Mouse (Mus musculus) stomach, postnatal 0 days (tissue): Measurements from ENCODE around the gene Crb2. TPM values are rescaled to one million over a fixed set of nuclear protein-coding genes. Genes with fewer than 3 reads are reported as not detected.

Experiments used
- ATAC-seq: fragments of 200-750 bp; cut with Nextera tagmentation; 2 replicates; pipeline ENCODE4 v1.8.0; 2017; ENCODE audit not compliant: low FRiP score, low TSS enrichment
- DNase-seq: peaks from one replicate; pipeline ENCODE4 v3.0.0-alpha.2; 2016; ENCODE audit warnings: low spot score
- H3K27ac ChIP-seq: fragments of 300-500 bp; sonication (generic); replicated peaks from 2 replicates; pipeline ENCODE4 v1.5.1; 2014; ENCODE audit warnings: mild to moderate bottlenecking, control low read depth
- H3K27me3 ChIP-seq: fragments of 300-500 bp; sonication (generic); 2 replicates; pipeline ENCODE4 v1.6.1; 2014; ENCODE audit warnings: low read length; ENCODE audit not compliant: control insufficient read depth, insufficient read depth
- H3K36me3 ChIP-seq: fragments of 300-500 bp; sonication (generic); 2 replicates; pipeline ENCODE4 v1.6.1; 2014; ENCODE audit warnings: low read length, mixed read lengths; ENCODE audit not compliant: control insufficient read depth, insufficient read depth
- H3K4me1 ChIP-seq: fragments of 300-500 bp; sonication (generic); replicated peaks from 2 replicates; pipeline ENCODE4 v1.6.1; 2014; ENCODE audit warnings: antibody characterized with exemption; ENCODE audit not compliant: control insufficient read depth, insufficient read depth
- H3K4me2 ChIP-seq: fragments of 300-500 bp; sonication (generic); replicated peaks from 2 replicates; pipeline ENCODE4 v1.6.1; 2014; ENCODE audit warnings: low read depth, mild to moderate bottlenecking, control low read depth, moderate library complexity
- H3K4me3 ChIP-seq: fragments of 300-500 bp; sonication (generic); 2 replicates; pipeline ENCODE4 v1.5.1; 2014; ENCODE audit warnings: low read depth, low read length, control low read depth
- H3K9ac ChIP-seq: fragments of 300-500 bp; sonication (generic); 2 replicates; pipeline ENCODE4 v1.6.1; 2014; ENCODE audit warnings: mild to moderate bottlenecking, low read length, control low read depth, mixed read lengths
- H3K9me3 ChIP-seq: fragments of 300-500 bp; sonication (generic); 2 replicates; pipeline ENCODE4 v1.6.1; 2016; ENCODE audit warnings: low read length; ENCODE audit not compliant: control insufficient read depth
- CTCF ChIP-seq: IDR thresholded peaks from 2 replicates; pipeline ENCODE4 v1.5.1; 2016; ENCODE audit warnings: antibody characterized with exemption, low read depth, mild to moderate bottlenecking, moderate library complexity
- EP300 ChIP-seq: optimal IDR thresholded peaks from 2 replicates; pipeline ENCODE3; 2016; ENCODE audit warnings: antibody characterized with exemption
- WGBS: fragments of 180-500 bp; shearing (Covaris S2); extraction: QIAGEN DNeasy Blood & Tissue Kit; methylation state at CpG from one replicate; pipeline ENCODE4 v1.1.7; 2014; 5-methylcytosine and 5-hydroxymethylcytosine counted together
- polyA plus RNA-seq: library from polyadenylated mRNA; unstranded; fragments of >200 nt; fragmentation: Nextera tagmentation; extraction: Ambion mirVana; gene quantifications from 2 replicates; pipeline ENCODE4 v1.2.1, GENCODE M21; 2015

The Crb2 gene
- polyA plus RNA-seq, 1 experiment from 2014 or later = 0.74 TPM

DNA sequence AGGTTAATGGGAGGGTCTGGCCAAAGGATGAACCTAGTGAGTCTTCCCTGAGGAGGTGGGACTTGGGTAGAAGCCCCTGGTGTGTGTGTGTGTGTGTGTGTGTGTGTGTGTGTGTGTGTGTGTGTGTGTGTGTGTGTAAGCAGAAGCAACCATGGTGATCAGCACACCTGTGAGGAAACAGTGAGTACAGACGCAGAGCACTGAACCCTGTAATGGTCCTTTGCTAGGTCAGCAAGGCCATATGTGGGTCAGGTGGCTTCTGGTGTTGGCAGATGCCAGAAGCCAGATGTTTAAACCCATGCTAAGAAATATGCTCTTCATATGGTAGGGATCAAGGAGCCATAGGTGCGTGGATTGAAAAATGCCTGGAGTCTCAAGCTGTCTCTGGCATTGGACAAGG, 11.5 kb upstream of the Crb2 start:
- DNase-seq (no peak), ATAC-seq (no peak)
- no peak overlapping the region for H3K4me2 ChIP-seq
- H3K27ac ChIP-seq = no peak overlapping the region
- no peak overlapping the region for H3K4me3 ChIP-seq
- TF ChIP-seq CTCF (no peak), EP300 (no peak)
- WGBS = 89% methylated on average over 2 of the region's 2 CpGs
- no peaks in the 10 kb centered on the region for H3K36me3 ChIP-seq
- H3K9ac ChIP-seq = no peak overlapping the region
- no peaks in the 10 kb centered on the region for H3K9me3 ChIP-seq
- H3K4me1 ChIP-seq = no peaks in the 10 kb centered on the region; the same call in 1 of the 2 replicates
- H3K27me3 ChIP-seq = no peaks in the 10 kb centered on the region

- no peak overlapping the region for H3K4me2 ChIP-seq
- no peaks in the 10 kb centered on the region for H3K36me3 ChIP-seq
- ATAC-seq (no peak), DNase-seq (no peak)
- TF ChIP-seq CTCF = no peak
- TF ChIP-seq EP300 = no peak
- H3K27ac ChIP-seq = no peak overlapping the region
- WGBS = 41% methylated on average over 21 of the region's 21 CpGs
- no peaks in the 10 kb centered on the region; the same call in 1 of the 2 replicates for H3K4me1 ChIP-seq
- no peaks in the 10 kb centered on the region for H3K9me3 ChIP-seq
- no peak overlapping the region for H3K4me3 ChIP-seq
- no peaks in the 10 kb centered on the region for H3K27me3 ChIP-seq
- H3K9ac ChIP-seq = no peak overlapping the region
Observed at GRCm38 (mm10) chr2:37765082-37765483, 11.0 kb upstream of the Crb2 start.

DNA sequence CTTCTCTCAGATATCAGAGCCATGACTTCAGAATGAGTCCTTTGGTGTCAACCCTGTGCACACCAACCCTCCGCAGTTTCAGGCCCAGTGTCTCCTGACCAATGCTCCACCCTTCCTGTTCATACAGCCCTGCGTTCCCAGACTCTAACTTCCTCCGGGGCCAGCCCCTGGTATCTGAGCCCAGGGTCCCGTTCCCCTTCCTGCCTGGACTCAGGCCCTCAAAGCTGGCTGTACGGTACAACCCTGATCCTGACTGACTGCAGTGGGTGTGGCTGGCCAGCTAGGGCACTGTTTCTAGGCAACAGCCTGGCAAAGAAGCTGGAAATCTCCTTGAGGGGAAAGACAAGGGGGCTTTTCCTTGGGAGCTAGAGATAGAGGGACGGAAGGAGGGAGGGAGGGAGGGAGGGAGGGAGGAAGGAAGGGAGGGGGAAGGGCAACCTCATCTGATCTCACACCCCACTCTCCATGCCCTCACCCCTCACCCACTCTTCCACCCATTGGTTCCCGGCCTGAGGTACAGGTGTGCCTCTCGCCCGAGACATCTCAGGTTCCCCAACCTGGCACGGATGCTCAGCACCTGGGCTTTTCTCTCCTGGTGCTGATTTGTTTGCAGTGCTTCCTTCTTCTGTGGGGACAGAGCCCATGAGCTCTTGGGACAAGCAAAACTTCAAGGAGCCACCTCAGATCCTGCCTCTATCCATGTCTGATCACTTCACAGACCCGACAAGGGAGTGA, 9.9 kb upstream of the Crb2 start:
- Histone ChIP-seq H3K4me1 (no peaks in the 10 kb centered on the region; the same call in 1 of the 2 replicates), H3K9ac (no peak overlapping the region), H3K27me3 (no peaks in the 10 kb centered on the region), H3K27ac (no peak overlapping the region), H3K4me2 (no peak overlapping the region), H3K4me3 (no peak overlapping the region), H3K36me3 (no peaks in the 10 kb centered on the region), H3K9me3 (no peaks in the 10 kb centered on the region)
- WGBS = 53% methylated on average over 10 of the region's 11 CpGs
- no peak for DNase-seq
- ATAC-seq = peak; percentile 19; the same call in 1 of the 2 replicates
- no peak for TF ChIP-seq EP300
- TF ChIP-seq CTCF = no peak

GRCm38 (mm10) chr2:37767080-37767547, 8.9 kb upstream of the Crb2 start:
- ATAC-seq = no peak
- Histone ChIP-seq H3K27ac (no peak overlapping the region), H3K27me3 (no peaks in the 10 kb centered on the region), H3K4me1 (no peaks in the 10 kb centered on the region; the same call in 1 of the 2 replicates), H3K9me3 (no peaks in the 10 kb centered on the region), H3K4me2 (no peak overlapping the region), H3K9ac (no peak overlapping the region), H3K4me3 (no peak overlapping the region), H3K36me3 (no peaks in the 10 kb centered on the region)
- WGBS = 11% methylated on average over 9 of the region's 9 CpGs
- TF ChIP-seq EP300 (no peak), CTCF (no peak)
- DNase-seq = no peak

- Histone ChIP-seq H3K4me3 (no peak overlapping the region), H3K27ac (no peak overlapping the region), H3K9me3 (no peaks in the 10 kb centered on the region), H3K4me1 (no peaks in the 10 kb centered on the region; the same call in 1 of the 2 replicates), H3K27me3 (no peaks in the 10 kb centered on the region), H3K36me3 (no peaks in the 10 kb centered on the region), H3K4me2 (no peak overlapping the region), H3K9ac (no peak overlapping the region)
- ATAC-seq (no peak), DNase-seq (no peak)
- TF ChIP-seq EP300 = no peak
- TF ChIP-seq CTCF = no peak
- 75% methylated on average over 3 of the region's 3 CpGs for WGBS
Observed at GRCm38 (mm10) chr2:37767739-37768138, 8.3 kb upstream of the Crb2 start.

GRCm38 (mm10) chr2:37768903-37769302, 7.1 kb upstream of the Crb2 start:
- Histone ChIP-seq H3K27ac (peak overlapping the region; percentile 63), H3K27me3 (no peaks in the 10 kb centered on the region), H3K9ac (no peak overlapping the region), H3K4me2 (no peak overlapping the region), H3K36me3 (no peaks in the 10 kb centered on the region), H3K4me1 (no peaks in the 10 kb centered on the region; the same call in 1 of the 2 replicates), H3K9me3 (no peaks in the 10 kb centered on the region), H3K4me3 (no peak overlapping the region)
- ATAC-seq (peak; percentile 11; the same call in 1 of the 2 replicates), DNase-seq (no peak)
- WGBS = 43% methylated on average over 2 of the region's 2 CpGs
- TF ChIP-seq EP300 (no peak), CTCF (no peak)
